Mouse (Mus musculus) hindbrain, embryonic 15.5 days (tissue): ENCODE data around the gene Unc13d. TPM values are rescaled to one million over a fixed set of nuclear protein-coding genes. Genes with fewer than 3 reads are reported as not detected.

Experiments
- ATAC-seq: fragments of 200-750 bp; cut with Nextera tagmentation; 2 replicates; pipeline ENCODE4 v1.8.0; 2017; ENCODE audit warnings: low read depth, moderate number of reproducible peaks, moderate TSS enrichment; ENCODE audit not compliant: low FRiP score
- H3K27ac ChIP-seq: fragments of 300-500 bp; sonication (generic); replicated peaks from 2 replicates; pipeline ENCODE4 v1.5.1; 2015; ENCODE audit warnings: mild to moderate bottlenecking, inconsistent platforms
- H3K27me3 ChIP-seq: fragments of 300-500 bp; sonication (generic); 2 replicates; pipeline ENCODE4 v1.6.1; 2015; ENCODE audit warnings: control low read depth, inconsistent platforms
- H3K36me3 ChIP-seq: fragments of 300-500 bp; sonication (generic); 2 replicates; pipeline ENCODE4 v1.6.1; 2015; ENCODE audit warnings: control low read depth, inconsistent platforms
- H3K4me1 ChIP-seq: fragments of 300-500 bp; sonication (generic); replicated peaks from 2 replicates; pipeline ENCODE4 v1.6.1; 2015; ENCODE audit warnings: control low read depth, inconsistent platforms
- H3K4me2 ChIP-seq: fragments of 300-500 bp; sonication (generic); 2 replicates; pipeline ENCODE4 v1.6.1; 2015; ENCODE audit warnings: moderate library complexity, mild to moderate bottlenecking, inconsistent platforms
- H3K4me3 ChIP-seq: fragments of 300-500 bp; sonication (generic); 2 replicates; pipeline ENCODE4 v1.5.1; 2015; ENCODE audit warnings: mild to moderate bottlenecking, inconsistent platforms
- H3K9ac ChIP-seq: fragments of 300-500 bp; sonication (generic); 2 replicates; pipeline ENCODE4 v1.6.1; 2015; ENCODE audit warnings: inconsistent platforms
- H3K9me3 ChIP-seq: fragments of 300-500 bp; sonication (generic); 2 replicates; pipeline ENCODE4 v1.6.1; 2016; ENCODE audit warnings: control low read depth, inconsistent platforms
- WGBS: fragments of 180-500 bp; shearing (Covaris S2); methylation state at CpG from one replicate; pipeline ENCODE4 v1.1.7; 2015; 5-methylcytosine and 5-hydroxymethylcytosine counted together
- polyA plus RNA-seq: library from polyadenylated mRNA; unstranded; fragments of >200 nt; fragmentation: Nextera tagmentation; extraction: Ambion mirVana; gene quantifications from 2 replicates; pipeline ENCODE4 v1.2.1, GENCODE M21; 2015

Unc13d gene
- polyA plus RNA-seq, 1 experiment from 2014 or later: 1.6 TPM

GRCm38 (mm10) chr11:116072608-116073007 is 5.2 kb downstream of the Unc13d start:
- Histone ChIP-seq H3K36me3 (no peaks in the 10 kb centered on the region), H3K27me3 (no peaks in the 10 kb centered on the region), H3K4me2 (no peak overlapping the region), H3K4me3 (no peak overlapping the region), H3K4me1 (peaks cover under 1% of the 10 kb centered on the region; the same call in 1 of the 2 replicates), H3K9me3 (no peaks in the 10 kb centered on the region), H3K9ac (no peak overlapping the region), H3K27ac (no peak overlapping the region)
- no peak for ATAC-seq
- WGBS: 94% methylated on average over 3 of the region's 3 CpGs

GRCm38 (mm10) chr11:116071510-116071909 is 6.3 kb downstream of the Unc13d start:
- Histone ChIP-seq H3K36me3 (no peaks in the 10 kb centered on the region), H3K27ac (no peak overlapping the region), H3K9me3 (no peaks in the 10 kb centered on the region), H3K9ac (no peak overlapping the region), H3K4me2 (no peak overlapping the region), H3K4me1 (no peaks in the 10 kb centered on the region), H3K27me3 (no peaks in the 10 kb centered on the region), H3K4me3 (no peak overlapping the region)
- WGBS: 70% methylated on average over 5 of the region's 5 CpGs
- ATAC-seq: no peak

- Histone ChIP-seq H3K9ac (no peak overlapping the region), H3K36me3 (peaks cover 4% of the 10 kb centered on the region; the same call in 1 of the 2 replicates), H3K4me2 (no peak overlapping the region), H3K4me1 (0 out of 2 replicates have a peak, but pooled peaks cover 3% of the 10 kb centered on the region), H3K9me3 (no peaks in the 10 kb centered on the region), H3K27me3 (no peaks in the 10 kb centered on the region), H3K4me3 (no peak overlapping the region), H3K27ac (no peak overlapping the region)
- 87% methylated on average over 12 of the region's 12 CpGs for WGBS
- no peak for ATAC-seq
These were observed 12.4 kb downstream of the Unc13d start for GRCm38 (mm10) chr11:116065345-116065744.

- Histone ChIP-seq H3K36me3 (peaks cover 11% of the 10 kb centered on the region; the same call in 1 of the 2 replicates), H3K27ac (no peak overlapping the region), H3K9ac (no peak overlapping the region), H3K4me1 (0 out of 2 replicates have a peak, but pooled peaks cover 3% of the 10 kb centered on the region), H3K4me2 (no peak overlapping the region), H3K9me3 (no peaks in the 10 kb centered on the region), H3K27me3 (no peaks in the 10 kb centered on the region), H3K4me3 (no peak overlapping the region)
- ATAC-seq: no peak
- WGBS: 66% methylated on average over 23 of the region's 23 CpGs
These were observed 13.4 kb downstream of the Unc13d start for GRCm38 (mm10) chr11:116064187-116064867.

GRCm38 (mm10) chr11:116063562-116063961 is 14.2 kb downstream of the Unc13d start:
- WGBS: 61% methylated on average over 13 of the region's 13 CpGs
- Histone ChIP-seq H3K27ac (no peak overlapping the region; the same call in 1 of the 2 replicates), H3K4me1 (0 out of 2 replicates have a peak, but pooled peaks cover 3% of the 10 kb centered on the region), H3K36me3 (peaks cover 16% of the 10 kb centered on the region; the same call in 1 of the 2 replicates), H3K9me3 (no peaks in the 10 kb centered on the region), H3K4me3 (no peak overlapping the region), H3K9ac (no peak overlapping the region), H3K4me2 (no peak overlapping the region), H3K27me3 (no peaks in the 10 kb centered on the region)
- ATAC-seq: no peak

GRCm38 (mm10) chr11:116062521-116062920 is 15.2 kb downstream of the Unc13d start:
- H3K36me3 ChIP-seq: peaks cover 27% of the 10 kb centered on the region
- no peak overlapping the region for H3K9ac ChIP-seq
- H3K4me2 ChIP-seq: no peak overlapping the region
- H3K4me1 ChIP-seq: 0 out of 2 replicates have a peak, but pooled peaks cover 3% of the 10 kb centered on the region
- no peak for ATAC-seq
- no peaks in the 10 kb centered on the region for H3K27me3 ChIP-seq
- H3K9me3 ChIP-seq: no peaks in the 10 kb centered on the region
- no peak overlapping the region for H3K27ac ChIP-seq
- WGBS: 45% methylated on average over 8 of the region's 8 CpGs
- no peak overlapping the region for H3K4me3 ChIP-seq

GRCm38 (mm10) chr11:116061641-116062415 is 15.9 kb downstream of the Unc13d start:
- Histone ChIP-seq H3K27me3 (no peaks in the 10 kb centered on the region), H3K27ac (no peak overlapping the region), H3K36me3 (peaks cover 33% of the 10 kb centered on the region), H3K9ac (no peak overlapping the region), H3K4me2 (no peak overlapping the region), H3K4me3 (no peak overlapping the region), H3K9me3 (no peaks in the 10 kb centered on the region), H3K4me1 (0 out of 2 replicates have a peak, but pooled peaks cover 3% of the 10 kb centered on the region)
- 85% methylated on average over 13 of the region's 13 CpGs for WGBS
- no peak for ATAC-seq

GRCm38 (mm10) chr11:116060596-116060995 is 17.2 kb downstream of the Unc13d start:
- Histone ChIP-seq H3K9ac (no peak overlapping the region), H3K36me3 (peaks cover 43% of the 10 kb centered on the region), H3K27ac (no peak overlapping the region), H3K9me3 (no peaks in the 10 kb centered on the region), H3K4me1 (0 out of 2 replicates have a peak, but pooled peaks cover 3% of the 10 kb centered on the region), H3K4me3 (no peak overlapping the region), H3K4me2 (no peak overlapping the region), H3K27me3 (no peaks in the 10 kb centered on the region)
- WGBS: 92% methylated on average over 9 of the region's 9 CpGs
- no peak for ATAC-seq

- H3K4me1 ChIP-seq: 0 out of 2 replicates have a peak, but pooled peaks cover 3% of the 10 kb centered on the region
- no peak overlapping the region for H3K4me3 ChIP-seq
- H3K9ac ChIP-seq: no peak overlapping the region
- WGBS: 90% methylated on average over 11 of the region's 11 CpGs
- no peak overlapping the region for H3K27ac ChIP-seq
- H3K4me2 ChIP-seq: no peak overlapping the region
- ATAC-seq: no peak
- no peaks in the 10 kb centered on the region for H3K9me3 ChIP-seq
- peaks cover 52% of the 10 kb centered on the region for H3K36me3 ChIP-seq
- H3K27me3 ChIP-seq: no peaks in the 10 kb centered on the region
These were observed 18.1 kb downstream of the Unc13d start for GRCm38 (mm10) chr11:116059691-116060025.

GRCm38 (mm10) chr11:116058868-116059690 is 18.7 kb downstream of the Unc13d start:
- Histone ChIP-seq H3K27ac (no peak overlapping the region), H3K4me2 (no peak overlapping the region), H3K27me3 (no peaks in the 10 kb centered on the region), H3K36me3 (peaks cover 57% of the 10 kb centered on the region), H3K9ac (no peak overlapping the region), H3K4me3 (no peak overlapping the region), H3K9me3 (no peaks in the 10 kb centered on the region), H3K4me1 (0 out of 2 replicates have a peak, but pooled peaks cover 3% of the 10 kb centered on the region)
- ATAC-seq: no peak
- 87% methylated on average over 17 of the region's 17 CpGs for WGBS

- no peak for ATAC-seq
- Histone ChIP-seq H3K9me3 (no peaks in the 10 kb centered on the region), H3K4me1 (no peaks in the 10 kb centered on the region), H3K36me3 (peaks cover 66% of the 10 kb centered on the region), H3K27me3 (no peaks in the 10 kb centered on the region), H3K4me2 (no peak overlapping the region), H3K4me3 (no peak overlapping the region), H3K27ac (no peak overlapping the region), H3K9ac (no peak overlapping the region)
- 80% methylated on average over 12 of the region's 12 CpGs for WGBS
These were observed 19.6 kb downstream of the Unc13d start for GRCm38 (mm10) chr11:116058022-116058614.
